Mouse (Mus musculus) layer of hippocampus, adult 18-20 months (tissue): ENCODE measurements around the gene Eprs. TPM values are rescaled to one million over a fixed set of nuclear protein-coding genes. Genes with fewer than 3 reads are reported as not detected.

Source experiments
- DNase-seq, 2 experiments: peaks; one replicate each; pipeline ENCODE4 v3.0.0; 2022; ENCODE audit warnings: low spot score in 2 of 2
- total RNA-seq, 2 experiments: library from RNA; stranded (reverse); gene quantifications; 2 replicates each; pipeline ENCODE4 v1.2.3; 2021

Eprs gene
- total RNA-seq, 2 experiments from 2014 or later = 65.4 to 65.9 TPM

DNA sequence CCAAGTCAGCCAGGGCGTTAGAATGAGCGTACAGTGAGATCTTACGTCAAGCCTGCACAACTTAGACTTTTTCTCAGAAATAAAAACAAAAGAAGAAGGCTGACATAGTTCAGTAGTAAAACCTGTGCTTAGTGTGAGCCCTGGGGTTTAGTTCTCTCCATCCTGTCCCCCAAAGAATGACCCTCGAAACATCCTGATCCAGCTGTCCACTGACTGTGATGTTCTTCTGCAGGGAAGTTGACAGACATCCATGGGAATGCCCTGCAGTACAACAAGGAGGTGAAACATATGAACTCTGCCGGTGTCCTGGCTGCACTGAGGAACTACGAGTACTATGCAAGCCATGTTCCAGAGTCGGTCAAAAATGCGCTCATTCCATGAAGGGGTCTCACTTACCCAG lies 6.6 kb upstream of the Eprs start:
- DNase-seq = no peak

GRCm38 (mm10) chr1:185358211-185358610 lies 4.6 kb upstream of the Eprs start:
- no peak for DNase-seq

DNA sequence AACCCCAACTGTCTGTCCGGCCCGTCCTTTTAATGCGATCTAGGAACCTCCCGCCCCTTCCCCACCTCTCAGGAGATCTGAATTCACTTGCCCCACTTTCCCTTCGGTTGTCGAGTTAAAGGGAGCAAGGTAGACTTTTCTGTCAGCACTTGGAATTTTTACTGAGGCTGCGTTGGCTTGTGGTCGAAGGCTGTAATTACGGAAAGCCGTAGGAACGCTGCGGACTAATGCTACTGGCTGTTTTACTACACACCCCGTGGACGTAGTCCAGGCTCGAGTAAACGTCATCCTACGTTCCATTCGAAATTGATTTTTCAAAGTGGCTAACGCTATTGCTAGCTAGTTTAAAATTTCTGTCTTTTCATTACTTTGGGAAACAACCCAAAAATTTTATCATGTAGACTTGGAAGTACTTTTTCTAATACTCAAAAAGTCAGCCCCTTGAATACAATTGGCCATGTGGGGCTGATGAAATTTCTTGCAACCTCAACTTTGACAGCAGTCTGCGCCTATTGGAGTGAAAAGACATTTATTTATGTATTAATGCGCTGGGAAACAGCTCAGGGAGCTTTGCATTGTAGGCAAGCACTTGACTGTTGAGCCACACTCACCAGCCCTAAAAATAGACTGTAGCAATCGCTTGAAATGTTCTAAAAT lies 810 bp downstream of the Eprs start:
- DNase-seq = peak; percentile 33 to 39

DNA sequence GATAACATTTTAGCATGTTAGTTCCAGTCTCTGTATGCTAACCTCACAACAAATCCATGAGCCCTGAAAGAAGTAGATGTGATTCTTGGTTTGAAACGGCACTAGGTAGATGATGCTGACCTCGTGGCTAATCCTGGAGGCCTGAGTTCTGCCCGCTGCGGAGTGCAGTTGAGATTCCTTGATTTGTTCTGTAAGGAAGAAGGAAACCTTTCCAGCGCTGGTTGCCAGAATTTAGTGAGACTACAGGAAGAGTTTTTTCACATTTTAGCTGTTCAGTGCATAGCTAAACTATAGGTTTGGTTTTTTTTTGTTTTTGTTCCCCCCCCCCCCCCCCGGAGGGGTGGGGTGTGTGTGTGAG lies 1.3 kb downstream of the Eprs start:
- no peak for DNase-seq

- DNase-seq = no peak
These were observed 4.5 kb downstream of the Eprs start for GRCm38 (mm10) chr1:185367383-185367782.

- no peak for DNase-seq
These were observed 7.1 kb downstream of the Eprs start for GRCm38 (mm10) chr1:185369979-185370378.

GRCm38 (mm10) chr1:185376390-185376789 lies 13.5 kb downstream of the Eprs start:
- DNase-seq = peak; percentile 26 to 69

GRCm38 (mm10) chr1:185377429-185377828 lies 14.6 kb downstream of the Eprs start:
- DNase-seq = no peak

DNA sequence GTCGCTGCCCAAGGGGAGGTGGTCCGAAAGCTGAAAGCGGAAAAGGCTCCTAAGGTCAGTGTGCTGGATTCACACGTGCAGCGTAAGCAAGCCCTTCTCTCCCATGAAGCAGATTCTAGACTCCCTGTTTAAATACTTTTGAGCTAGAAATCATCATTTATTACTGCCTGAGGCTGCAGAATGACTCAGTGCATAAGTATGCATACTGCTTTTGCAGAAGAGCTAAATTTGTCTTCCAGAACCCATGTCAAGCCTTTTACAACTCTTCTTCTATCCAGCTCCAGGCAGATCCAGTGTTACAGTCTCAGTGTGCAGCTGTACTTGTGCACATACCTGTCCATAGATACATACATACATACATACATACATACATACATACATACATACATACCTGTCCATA lies 38.8 kb downstream of the Eprs start:
- no peak for DNase-seq

DNA sequence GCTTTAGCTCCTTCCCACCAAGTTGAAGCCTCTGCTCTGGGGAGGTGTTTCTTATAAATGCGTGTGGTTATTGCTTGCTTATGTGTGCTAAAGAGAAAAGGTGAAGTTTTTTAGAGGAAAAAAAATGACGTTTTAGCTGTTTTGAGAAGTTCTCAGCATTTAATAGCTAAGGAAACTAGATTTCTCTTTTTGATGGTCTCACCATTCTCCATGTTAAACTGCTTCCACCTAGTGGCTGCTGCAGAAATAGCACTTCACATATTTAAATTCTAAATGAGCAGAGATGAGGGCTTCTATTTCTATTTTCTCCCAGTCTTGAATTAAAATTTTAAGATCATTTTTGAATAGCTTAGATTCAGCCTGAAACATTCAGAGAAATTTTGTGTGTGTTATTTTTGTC lies 41.2 kb downstream of the Eprs start:
- peak in 1 of 2 experiments; percentile 64 for DNase-seq

DNA sequence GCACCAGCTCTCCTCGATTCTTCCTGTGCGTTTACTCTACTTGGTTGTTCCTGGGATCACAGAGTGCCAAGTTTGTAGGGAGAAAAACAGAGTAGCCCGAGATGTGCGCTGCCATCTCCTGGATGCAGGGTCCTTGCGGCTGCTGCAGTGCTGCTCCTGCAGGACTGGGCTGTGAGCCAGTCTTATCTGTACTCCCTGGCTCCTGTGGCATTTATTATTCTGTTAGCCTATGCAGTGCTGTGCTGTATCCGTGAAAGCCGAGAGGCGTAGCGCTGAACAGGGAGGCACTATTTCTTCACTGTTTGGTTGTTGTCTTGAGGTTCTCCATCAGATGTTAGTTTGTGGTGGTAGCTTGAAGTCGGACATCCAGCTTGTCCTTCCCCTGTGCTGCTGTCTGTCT lies 43.1 kb downstream of the Eprs start:
- no peak for DNase-seq

GRCm38 (mm10) chr1:185409831-185410230 lies 47.0 kb downstream of the Eprs start:
- DNase-seq = peak in 1 of 2 experiments; percentile 25

DNA sequence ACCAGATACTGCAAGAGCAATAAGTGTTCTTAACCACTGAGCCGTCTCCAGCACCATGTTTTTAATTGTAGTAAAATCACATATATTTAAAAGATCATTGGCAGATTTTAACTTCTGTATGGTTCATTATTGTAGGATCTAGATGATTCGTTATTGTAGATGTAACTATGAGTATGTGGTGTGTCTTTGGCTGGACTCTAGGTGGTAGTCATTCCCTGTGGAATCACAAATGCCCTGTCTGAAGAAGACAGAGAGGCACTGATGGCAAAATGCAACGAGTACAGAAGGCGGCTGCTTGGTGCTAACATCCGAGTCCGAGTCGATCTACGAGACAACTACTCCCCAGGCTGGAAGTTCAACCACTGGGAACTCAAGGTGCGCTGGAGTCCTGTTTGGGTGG lies 55.2 kb downstream of the Eprs start:
- no peak for DNase-seq

- no peak for DNase-seq
These were observed 57.0 kb downstream of the Eprs start for GRCm38 (mm10) chr1:185419805-185420204.

DNA sequence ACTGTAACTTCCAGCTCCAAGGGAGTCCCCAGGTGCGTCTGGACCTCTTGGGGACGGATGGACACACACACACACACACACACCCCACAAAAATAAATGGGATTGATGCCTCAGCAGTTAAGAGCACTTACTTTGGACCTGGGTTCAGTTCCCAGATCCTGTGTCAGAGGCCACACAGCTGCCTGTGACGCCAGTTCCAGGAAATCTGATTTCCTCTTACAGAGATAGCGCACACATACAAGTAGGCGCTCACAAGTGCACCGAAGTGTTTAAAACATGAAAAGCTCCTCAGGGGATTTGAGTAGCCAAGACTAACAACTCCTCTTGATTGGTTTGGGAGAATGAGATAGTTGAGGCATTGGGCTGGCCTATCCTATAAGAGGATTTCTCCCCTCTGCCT lies 57.9 kb downstream of the Eprs start:
- no peak for DNase-seq

- no peak for DNase-seq
These were observed 63.7 kb downstream of the Eprs start for GRCm38 (mm10) chr1:185426583-185426982.

GRCm38 (mm10) chr1:185430488-185430887 lies 67.6 kb downstream of the Eprs start:
- no peak for DNase-seq

GRCm38 (mm10) chr1:185431245-185431997 lies 68.6 kb downstream of the Eprs start:
- DNase-seq = no peak

- DNase-seq = no peak
These were observed 69.1 kb downstream of the Eprs start for GRCm38 (mm10) chr1:185431998-185432317.

DNA sequence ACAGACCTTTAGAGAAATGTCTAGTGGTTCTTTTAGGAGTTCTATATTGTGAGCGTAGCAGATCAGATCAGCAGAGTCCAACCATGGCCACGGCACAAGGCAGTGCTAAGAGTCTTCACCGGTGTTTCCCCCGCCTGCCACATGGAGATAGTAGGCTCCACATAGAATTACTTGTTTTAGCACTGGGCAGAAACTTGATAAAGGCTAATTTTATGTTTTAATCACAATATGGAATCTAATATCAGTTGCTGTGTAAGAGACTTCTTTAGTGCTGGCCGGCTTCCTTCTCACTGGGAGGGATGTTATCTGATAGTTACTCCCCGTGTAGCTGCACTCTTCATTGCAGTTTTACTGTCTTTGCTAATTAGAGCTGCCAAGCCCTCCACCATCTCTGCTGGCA lies 70.3 kb downstream of the Eprs start:
- no peak for DNase-seq

DNA sequence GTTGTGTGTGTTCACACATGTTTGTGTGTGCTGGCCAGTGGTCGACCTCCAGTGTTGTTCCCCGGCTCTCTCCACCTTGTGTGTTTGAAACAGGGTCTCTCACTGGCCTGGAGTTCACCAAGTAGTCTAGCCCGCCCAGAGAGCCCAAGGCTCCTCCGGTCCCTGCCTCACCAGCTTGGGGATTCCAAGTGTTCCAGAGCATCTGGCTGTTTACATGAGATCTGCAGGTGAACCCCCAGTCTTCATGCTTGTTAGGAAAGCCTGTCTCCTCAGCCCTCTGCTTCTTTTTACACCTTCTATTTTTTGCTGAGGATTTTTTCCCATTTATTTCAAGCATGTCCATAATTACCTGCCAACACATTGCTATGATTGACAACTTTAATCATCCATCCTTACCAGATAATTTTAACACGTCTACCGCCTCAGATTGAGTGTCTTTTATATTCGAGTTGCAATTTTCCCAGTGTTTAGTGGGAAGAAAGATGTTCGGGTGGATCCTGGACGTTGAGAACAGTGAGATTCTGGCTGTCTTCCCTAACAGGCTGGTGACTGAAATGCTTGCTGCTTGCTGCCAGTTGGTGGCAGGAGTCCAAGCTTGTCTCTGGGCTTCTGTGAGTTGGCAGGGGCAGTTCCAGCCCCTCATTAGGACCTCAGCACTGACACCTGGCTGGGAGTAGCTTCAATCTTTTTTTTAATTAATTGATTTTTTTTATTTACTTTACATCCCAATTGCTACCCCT lies 76.2 kb downstream of the Eprs start:
- peak; percentile 53 to 77 for DNase-seq

DNA sequence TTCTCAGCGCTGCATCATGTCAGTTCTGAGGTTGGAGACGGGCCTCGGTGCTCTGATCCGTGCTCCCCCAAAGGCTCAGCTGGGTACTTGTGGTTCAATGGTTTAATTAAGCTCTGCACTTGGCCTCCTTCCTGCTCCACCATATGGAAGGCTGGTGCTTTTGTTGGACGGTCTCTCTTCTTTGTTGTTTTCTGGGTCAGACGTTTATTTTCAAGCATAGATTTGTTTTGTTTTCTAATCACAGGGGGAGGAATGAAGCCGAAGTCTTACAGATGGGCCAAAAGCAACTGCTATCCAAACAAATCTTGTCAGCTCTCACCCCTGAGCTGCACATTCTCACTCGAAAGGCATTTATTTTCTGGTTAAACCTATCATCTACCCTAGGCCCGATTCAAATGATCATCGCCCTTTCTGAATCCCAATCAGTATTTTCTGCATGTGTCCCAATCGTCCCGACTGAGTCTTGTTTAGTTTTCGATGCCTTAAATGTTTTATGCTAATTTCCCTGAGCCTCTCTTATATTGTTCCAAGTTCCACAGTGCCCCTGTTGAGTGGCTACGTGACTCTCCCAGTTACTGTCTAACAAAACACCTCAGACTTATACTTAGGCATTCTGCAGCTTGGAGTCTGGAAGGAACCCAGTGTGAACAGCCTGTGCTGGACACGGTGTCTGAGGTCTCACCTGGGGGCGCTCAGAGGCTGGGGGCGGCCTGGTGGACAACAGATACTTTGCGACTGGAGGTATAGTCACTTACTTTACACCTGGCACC lies 79.0 kb downstream of the Eprs start:
- DNase-seq = peak in 1 of 2 experiments; percentile 46
